Mouse (Mus musculus) spleen, adult 2 months (tissue): ENCODE results near the gene Rmdn3.

Experiments
- CTCF ChIP-seq: fragments of 200-500 bp; IDR thresholded peaks from 2 replicates; pipeline ENCODE4 v1.5.1; 2011; ENCODE audit warnings: mild to moderate bottlenecking, inconsistent platforms; ENCODE audit not compliant: insufficient read depth, insufficient read length, insufficient replicate concordance; ENCODE audit errors: extremely low read depth
- POLR2A ChIP-seq: fragments of 200-500 bp; IDR thresholded peaks from 2 replicates; pipeline ENCODE4 v1.6.1; 2011; ENCODE audit warnings: low read depth, low read length, inconsistent platforms

DNA sequence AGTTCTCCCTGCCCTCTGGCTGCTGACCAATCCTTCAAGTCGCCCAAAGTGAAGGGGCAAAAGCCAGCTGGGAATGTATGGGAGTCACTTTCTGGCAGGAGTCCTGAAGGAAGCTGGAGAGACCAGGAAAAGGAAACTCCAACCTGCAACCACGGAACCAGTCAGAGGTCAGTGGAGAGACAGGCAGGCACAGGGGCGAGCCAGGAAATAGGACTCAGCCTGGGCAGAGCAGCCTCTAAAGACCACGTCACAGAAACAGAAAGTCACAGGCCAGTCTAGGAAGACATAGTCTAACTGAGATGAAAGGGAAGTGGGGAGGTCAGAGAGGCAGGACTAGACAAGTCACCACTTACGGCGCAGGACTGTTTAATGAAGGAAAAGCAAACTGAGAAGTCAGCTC is 18.8 kb upstream of the Rmdn3 start:
- no peak for TF ChIP-seq POLR2A
- no peak for TF ChIP-seq CTCF
